Mouse (Mus musculus) kidney, embryonic 16.5 days (tissue): Measurements from ENCODE around the gene Tmem210. TPM values are rescaled to one million over a fixed set of nuclear protein-coding genes. Genes with fewer than 3 reads are reported as not detected.

Experiments
- ATAC-seq: fragments of 200-750 bp; cut with Nextera tagmentation; 2 replicates; pipeline ENCODE4 v1.8.0; 2017; ENCODE audit warnings: moderate TSS enrichment; ENCODE audit not compliant: low FRiP score, low TSS enrichment
- H3K27ac ChIP-seq: fragments of 300-500 bp; sonication (generic); 2 replicates; pipeline ENCODE4 v1.5.1; 2014; ENCODE audit warnings: low read length
- H3K27me3 ChIP-seq: fragments of 300-500 bp; sonication (generic); 2 replicates; pipeline ENCODE4 v1.6.1; 2014; ENCODE audit warnings: low read length, control low read depth, mixed read lengths; ENCODE audit not compliant: insufficient read depth
- H3K36me3 ChIP-seq: fragments of 300-500 bp; sonication (generic); 2 replicates; pipeline ENCODE4 v1.6.1; 2014; ENCODE audit warnings: low read length, control low read depth, mixed read lengths; ENCODE audit not compliant: insufficient read depth
- H3K4me1 ChIP-seq: fragments of 300-500 bp; sonication (generic); 2 replicates; pipeline ENCODE4 v1.6.1; 2014; ENCODE audit warnings: low read length, control low read depth, mixed read lengths; ENCODE audit not compliant: insufficient read depth
- H3K4me2 ChIP-seq: fragments of 300-500 bp; sonication (generic); replicated peaks from 2 replicates; pipeline ENCODE4 v1.6.1; 2014; ENCODE audit warnings: low read depth, low read length
- H3K4me3 ChIP-seq: fragments of 300-500 bp; sonication (generic); 2 replicates; pipeline ENCODE4 v1.5.1; 2014; ENCODE audit warnings: mild to moderate bottlenecking, low read length
- H3K9ac ChIP-seq: fragments of 300-500 bp; sonication (generic); replicated peaks from 2 replicates; pipeline ENCODE4 v1.6.1; 2014; ENCODE audit warnings: low read length
- H3K9me3 ChIP-seq: fragments of 300-500 bp; sonication (generic); 2 replicates; pipeline ENCODE4 v1.6.1; 2016; ENCODE audit warnings: low read length, control low read depth
- WGBS: fragments of 180-500 bp; shearing (Covaris S2); extraction: QIAGEN DNeasy Blood & Tissue Kit; methylation state at CpG from one replicate; pipeline ENCODE4 v1.1.7; 2014; 5-methylcytosine and 5-hydroxymethylcytosine counted together
- polyA plus RNA-seq: library from polyadenylated mRNA; unstranded; fragments of >200 nt; fragmentation: Nextera tagmentation; extraction: Ambion mirVana; gene quantifications from 2 replicates; pipeline ENCODE4 v1.2.1, GENCODE M21; 2015

Tmem210 gene
- polyA plus RNA-seq, 1 experiment from 2014 or later: not detected

- H3K9me3 ChIP-seq: no peaks in the 10 kb centered on the region
- peak overlapping the region; percentile 92 for H3K4me3 ChIP-seq
- no peak for ATAC-seq
- H3K36me3 ChIP-seq: peaks cover 25% of the 10 kb centered on the region; the same call in 1 of the 2 replicates
- H3K4me2 ChIP-seq: peak overlapping the region; percentile 75
- 60% methylated on average over 9 of the region's 9 CpGs for WGBS
- peak overlapping the region; percentile 80 for H3K9ac ChIP-seq
- no peaks in the 10 kb centered on the region for H3K27me3 ChIP-seq
- peaks cover 14% of the 10 kb centered on the region for H3K4me1 ChIP-seq
- no peak overlapping the region for H3K27ac ChIP-seq
Measured at GRCm38 (mm10) chr2:25331470-25331869, 43.5 kb downstream of the Tmem210 start.

- Histone ChIP-seq H3K9ac (peak within 1 kb of the TSS; percentile 84), H3K4me1 (peaks cover 14% of the 10 kb centered on the region), H3K4me2 (peak within 1 kb of the TSS; percentile 86), H3K27me3 (no peaks in the 10 kb centered on the region), H3K9me3 (no peaks in the 10 kb centered on the region), H3K4me3 (peak within 1 kb of the TSS; percentile 92), H3K27ac (peak within 1 kb of the TSS; percentile 84), H3K36me3 (peaks cover 34% of the 10 kb centered on the region; the same call in 1 of the 2 replicates)
- under 1% methylated on average over 78 of the region's 78 CpGs for WGBS
- ATAC-seq: peak; percentile 99
Measured at GRCm38 (mm10) chr2:25332286-25333160, 44.6 kb downstream of the Tmem210 start, which contains the start of gene Man1b1. Man1b1 (plus strand) TSS chr2:25332338.

GRCm38 (mm10) chr2:25333569-25333968 is 45.6 kb downstream of the Tmem210 start:
- H3K27ac ChIP-seq: no peak overlapping the region
- H3K9me3 ChIP-seq: no peaks in the 10 kb centered on the region
- peak overlapping the region; percentile 92 for H3K4me3 ChIP-seq
- peak overlapping the region; percentile 86 for H3K4me2 ChIP-seq
- H3K9ac ChIP-seq: peak overlapping the region; percentile 84
- H3K36me3 ChIP-seq: peaks cover 40% of the 10 kb centered on the region
- WGBS: 89% methylated on average over 2 of the region's 2 CpGs
- H3K4me1 ChIP-seq: peaks cover 14% of the 10 kb centered on the region
- H3K27me3 ChIP-seq: no peaks in the 10 kb centered on the region
- no peak for ATAC-seq

- Histone ChIP-seq H3K4me3 (no peak overlapping the region), H3K9ac (no peak overlapping the region)
- WGBS: 86% methylated on average over 6 of the region's 6 CpGs
Measured at GRCm38 (mm10) chr2:25338303-25338702, 50.4 kb downstream of the Tmem210 start.

More at GRCm38 (mm10) chr2:25338303-25338702, 50.4 kb downstream of the Tmem210 start:
- ATAC-seq: no peak
- H3K4me2 ChIP-seq: no peak overlapping the region
- H3K36me3 ChIP-seq: peaks cover 73% of the 10 kb centered on the region
- no peaks in the 10 kb centered on the region for H3K27me3 ChIP-seq
- H3K9me3 ChIP-seq: no peaks in the 10 kb centered on the region
- peaks cover 5% of the 10 kb centered on the region for H3K4me1 ChIP-seq
- H3K27ac ChIP-seq: no peak overlapping the region

Other genes starting within 250 kb of the Tmem210 start
- 101 and 103 TPM in 2 replicates for gene Nsmf, start 233.8 kb upstream of the Tmem210 start, polyA plus RNA-seq
- gene Entpd8, start 207.8 kb upstream of the Tmem210 start, polyA plus RNA-seq: 8.6 and 10.0 TPM in 2 replicates
- 0.39 and 0.65 TPM in 2 replicates for gene Noxa1, start 193.0 kb upstream of the Tmem210 start, polyA plus RNA-seq
- 18.4 and 18.8 TPM in 2 replicates for gene Nrarp, start 107.4 kb upstream of the Tmem210 start, polyA plus RNA-seq
- 16.0 and 16.8 TPM in 2 replicates for gene Tor4a, start 91.3 kb upstream of the Tmem210 start, polyA plus RNA-seq
- gene Nelfb, start 76.7 kb upstream of the Tmem210 start, polyA plus RNA-seq: 131 and 138 TPM in 2 replicates
- gene Stpg3, start 73.5 kb upstream of the Tmem210 start, polyA plus RNA-seq: 0.54 and 0.82 TPM in 2 replicates
- 0.37 TPM in 1 of 2 replicates, not detected in the other for gene Fam166a, start 69.4 kb upstream of the Tmem210 start, polyA plus RNA-seq
- 627 and 671 TPM in 2 replicates for gene Tubb4b, start 63.4 kb upstream of the Tmem210 start, polyA plus RNA-seq
- gene Slc34a3, start 53.8 kb upstream of the Tmem210 start, polyA plus RNA-seq: 1.9 and 2.0 TPM in 2 replicates
- 0.55 and 0.69 TPM in 2 replicates for gene Rnf224, start 51.4 kb upstream of the Tmem210 start, polyA plus RNA-seq
- gene Rnf208, start 45.9 kb upstream of the Tmem210 start, polyA plus RNA-seq: 24.0 and 26.3 TPM in 2 replicates
- gene Cysrt1, start 45.7 kb upstream of the Tmem210 start, polyA plus RNA-seq: 0.21 and 0.30 TPM in 2 replicates
- 6.1 and 7.0 TPM in 2 replicates for gene AL732309.1, start 41.3 kb upstream of the Tmem210 start, polyA plus RNA-seq
- gene Tmem203, start 32.7 kb upstream of the Tmem210 start, polyA plus RNA-seq: 24.8 and 25.6 TPM in 2 replicates
- 12.0 and 12.1 TPM in 2 replicates for gene Tprn, start 25.5 kb upstream of the Tmem210 start, polyA plus RNA-seq
- 209 and 211 TPM in 2 replicates for gene Ssna1, start 15.7 kb upstream of the Tmem210 start, polyA plus RNA-seq
- gene Anapc2, start 15.7 kb upstream of the Tmem210 start, polyA plus RNA-seq: 146 and 152 TPM in 2 replicates
- not detected in 2 replicates for gene Lrrc26, start 1.8 kb downstream of the Tmem210 start, polyA plus RNA-seq
- gene Grin1, start 31.0 kb downstream of the Tmem210 start, polyA plus RNA-seq: 0.22 and 0.60 TPM in 2 replicates
- gene Man1b1, start 44.2 kb downstream of the Tmem210 start, polyA plus RNA-seq: 53.7 and 57.5 TPM in 2 replicates
- gene Dpp7, start 68.2 kb downstream of the Tmem210 start, polyA plus RNA-seq: 32.8 and 33.2 TPM in 2 replicates
- 38.9 and 49.2 TPM in 2 replicates for gene Uap1l1, start 77.5 kb downstream of the Tmem210 start, polyA plus RNA-seq
- gene Sapcd2, start 84.2 kb downstream of the Tmem210 start, polyA plus RNA-seq: 39.3 and 41.2 TPM in 2 replicates
- gene Entpd2, start 107.7 kb downstream of the Tmem210 start, polyA plus RNA-seq: 5.5 and 6.4 TPM in 2 replicates
- gene Npdc1, start 111.2 kb downstream of the Tmem210 start, polyA plus RNA-seq: 52.4 and 58.3 TPM in 2 replicates
- not detected in 2 replicates for gene Fut7, start 135.1 kb downstream of the Tmem210 start, polyA plus RNA-seq
- gene Abca2, start 140.6 kb downstream of the Tmem210 start, polyA plus RNA-seq: 12.7 and 14.3 TPM in 2 replicates
- 3.9 and 8.5 TPM in 2 replicates for gene Clic3, start 168.7 kb downstream of the Tmem210 start, polyA plus RNA-seq
- 33.8 and 35.9 TPM in 2 replicates for gene Paxx, start 172.9 kb downstream of the Tmem210 start, polyA plus RNA-seq
- gene Ptgds, start 181.9 kb downstream of the Tmem210 start, polyA plus RNA-seq: 1.8 and 4.7 TPM in 2 replicates
- not detected in 2 replicates for gene Lcn12, start 205.8 kb downstream of the Tmem210 start, polyA plus RNA-seq
- 105 and 115 TPM in 2 replicates for gene Fbxw5, start 212.6 kb downstream of the Tmem210 start, polyA plus RNA-seq
- 9.5 and 9.6 TPM in 2 replicates for gene C8g, start 213.6 kb downstream of the Tmem210 start, polyA plus RNA-seq